Mouse (Mus musculus): ENCODE data around the gene Coq10a.

GRCm38 (mm10) chr10:128390366-128390765 is 21.6 kb upstream of the Coq10a start:
- TF ChIP-seq ZC3H11A (IDR thresholded peaks at IDR 0.05; ENCODE audit: borderline replicate concordance, low read depth, low read length) (no peak), HCFC1 (IDR thresholded peaks at IDR 0.05; ENCODE audit: borderline replicate concordance, insufficient read depth, low read length) (no peak), MAFK (IDR thresholded peaks at IDR 0.05; ENCODE audit: insufficient read depth, low read depth, low read length) (no peak)
